Comparison of ENCODE assay signal across 9 mouse cellular contexts in genomic region chrX:159751834-159752233, GRCm38 (mm10).
DNase-seq lines count a peak whose midpoint lies in the region; ATAC-seq lines count a peak whose summit lies in the region.
"Had no signal": no experiment of that assay in that cellular context is flagged by ENCODE, and none has a peak within 500 bp of the region (broad histone marks: within the 10 kb centered on the region; RNA-seq: fewer than 3 reads in every experiment).

No protein-coding gene starts in this region.

- no peak overlapping the region for H3K4me3 ChIP-seq in midbrain, embryonic 10.5 days
- no peak overlapping the region for H3K4me3 ChIP-seq in midbrain, embryonic 16.5 days (ENCODE audit: low read depth, low read length)
- H3K4me3 ChIP-seq: megakaryocyte, embryonic 14.5 days had no signal

- H3K36me3 ChIP-seq in midbrain, embryonic 10.5 days: no peaks in the 10 kb centered on the region
- H3K36me3 ChIP-seq in midbrain, embryonic 16.5 days (ENCODE audit: control insufficient read depth, insufficient read depth, low read length): no peaks in the 10 kb centered on the region

- no peak overlapping the region for H3K4me2 ChIP-seq in midbrain, embryonic 16.5 days (ENCODE audit: low read length)

- WGBS in midbrain, embryonic 10.5 days: 93% methylated on average over 1 of the region's 1 CpGs
- WGBS in midbrain, embryonic 16.5 days: 89% methylated on average over 1 of the region's 1 CpGs

- no peaks in the 10 kb centered on the region for H3K4me1 ChIP-seq in midbrain, embryonic 10.5 days
- no peaks in the 10 kb centered on the region for H3K4me1 ChIP-seq in midbrain, embryonic 16.5 days (ENCODE audit: control insufficient read depth, insufficient read depth, low read length)

- no peak for ATAC-seq in midbrain, embryonic 16.5 days
- peak; percentile 83 for ATAC-seq in megakaryocyte progenitor cell, adult 5-6 weeks (replicated peaks; ENCODE audit: poor library complexity)
- no peak for ATAC-seq in erythroid progenitor cell, adult 5-6 weeks (replicated peaks; ENCODE audit: low FRiP score, poor library complexity, severe bottlenecking)

- H3K27ac ChIP-seq in midbrain, embryonic 10.5 days (replicated peaks): no peak overlapping the region
- H3K27ac ChIP-seq in midbrain, embryonic 16.5 days (ENCODE audit: low read length): no peak overlapping the region

- peak; percentile 19 to 37 for DNase-seq in cerebellum, postnatal 14 days
- DNase-seq in cerebellum, adult 9-10 months: no peak
- peak; percentile 25 for DNase-seq in midbrain, embryonic 10.5 days (ENCODE audit: low spot score)
- DNase-seq in brain, adult 2 months (ENCODE audit: low read depth, low spot score): peak; percentile 52
- DNase-seq in kidney, postnatal 10 days: peak; percentile 63

- no peaks in the 10 kb centered on the region for H3K9me3 ChIP-seq in midbrain, embryonic 10.5 days (replicated peaks)
- H3K9me3 ChIP-seq in midbrain, embryonic 16.5 days (replicated peaks; ENCODE audit: control insufficient read depth, low read length, poor library complexity, severe bottlenecking): no peaks in the 10 kb centered on the region
- H3K9me3 ChIP-seq: megakaryocyte, embryonic 14.5 days had no signal

- H3K9ac ChIP-seq in midbrain, embryonic 16.5 days (ENCODE audit: low read depth, low read length): no peak overlapping the region

- peaks cover 74% of the 10 kb centered on the region for H3K27me3 ChIP-seq in midbrain, embryonic 10.5 days (ENCODE audit: low read depth, poor library complexity, severe bottlenecking)
- H3K27me3 ChIP-seq in midbrain, embryonic 16.5 days (ENCODE audit: control insufficient read depth, insufficient read depth, low read depth, low read length): no peaks in the 10 kb centered on the region
- H3K27me3 ChIP-seq: megakaryocyte, embryonic 14.5 days had no signal
